ENCODE assay signal across 10 mouse cellular contexts in genomic region chr5:36573354-36573753, GRCm38 (mm10). TPM values are rescaled to one million over a fixed set of nuclear protein-coding genes. Genes with fewer than 3 reads are reported as not detected.
DNase-seq lines count a peak whose midpoint lies in the region; ATAC-seq and TF ChIP-seq lines count a peak whose summit lies in the region.
"Had no signal": no experiment of that assay in that cellular context is flagged by ENCODE, and none has a peak within 500 bp of the region (broad histone marks: within the 10 kb centered on the region; RNA-seq: fewer than 3 reads in every experiment).

No protein-coding gene starts in this region.

- peak overlapping the region; percentile 42; the same call in 1 of the 2 replicates for H3K27ac ChIP-seq in limb, embryonic 12.5 days
- no peak overlapping the region for H3K27ac ChIP-seq in limb, embryonic 10.5 days
- peak overlapping the region; percentile 58; the same call in 1 of the 2 replicates for H3K27ac ChIP-seq in intestine, postnatal 0 days (ENCODE audit: low read depth, low read length)
- H3K27ac ChIP-seq in small intestine, adult 2 months (ENCODE audit: insufficient read depth, low read depth, low read length): peak overlapping the region; percentile 83
- H3K27ac ChIP-seq: hindbrain, embryonic 14.5 days had no signal

- H3K36me3 ChIP-seq in limb, embryonic 12.5 days: peaks cover 13% of the 10 kb centered on the region
- peaks cover 13% of the 10 kb centered on the region for H3K36me3 ChIP-seq in limb, embryonic 10.5 days
- H3K36me3 ChIP-seq in intestine, postnatal 0 days (ENCODE audit: control insufficient read depth, insufficient read depth): peaks cover 24% of the 10 kb centered on the region; the same call in 1 of the 2 replicates
- H3K36me3 ChIP-seq in small intestine, adult 2 months (ENCODE audit: control insufficient read depth, insufficient read depth, low read length): peaks cover 26% of the 10 kb centered on the region

- H3K4me2 ChIP-seq in limb, embryonic 12.5 days: no peak overlapping the region
- H3K4me2 ChIP-seq in intestine, postnatal 0 days (replicated peaks; ENCODE audit: low read depth): 0 out of 2 replicates have a peak overlapping the region, but pooled peaks have one; percentile 7
- H3K4me2 ChIP-seq: hindbrain, embryonic 14.5 days; lung, embryonic 15.5 days had no signal

- no peak for TF ChIP-seq CTCF in intestine, postnatal 0 days (IDR thresholded peaks at IDR 0.05; ENCODE audit: low read depth)
- no peak for TF ChIP-seq CTCF in small intestine, adult 2 months (IDR thresholded peaks at IDR 0.05; ENCODE audit: extremely low read depth, insufficient read length, insufficient replicate concordance, low read depth, low read length)

- H3K27me3 ChIP-seq in limb, embryonic 12.5 days: no peaks in the 10 kb centered on the region
- no peaks in the 10 kb centered on the region for H3K27me3 ChIP-seq in limb, embryonic 10.5 days (ENCODE audit: low read depth, poor library complexity, severe bottlenecking)
- no peaks in the 10 kb centered on the region for H3K27me3 ChIP-seq in intestine, postnatal 0 days (replicated peaks; ENCODE audit: control insufficient read depth, insufficient read depth, low read length)
- no peaks in the 10 kb centered on the region for H3K27me3 ChIP-seq in small intestine, adult 2 months (ENCODE audit: control insufficient read depth, insufficient read depth, low read length)
- H3K27me3 ChIP-seq: lung, embryonic 15.5 days had no signal

- ATAC-seq in limb, embryonic 12.5 days (ENCODE audit: insufficient number of reproducible peaks, insufficient read depth, low FRiP score, low TSS enrichment, low read depth): no peak
- no peak for ATAC-seq in intestine, postnatal 0 days
- ATAC-seq in granulocyte monocyte progenitor cell, adult 5-6 weeks (replicated peaks; ENCODE audit: poor library complexity, severe bottlenecking): no peak

- peaks cover 21% of the 10 kb centered on the region; the same call in 1 of the 2 replicates for H3K4me1 ChIP-seq in limb, embryonic 12.5 days (replicated peaks)
- peaks cover 25% of the 10 kb centered on the region for H3K4me1 ChIP-seq in limb, embryonic 10.5 days
- H3K4me1 ChIP-seq in intestine, postnatal 0 days (replicated peaks; ENCODE audit: control insufficient read depth, insufficient read depth, low read length): peaks cover 6% of the 10 kb centered on the region
- peaks cover 39% of the 10 kb centered on the region; the same call in 1 of the 2 replicates for H3K4me1 ChIP-seq in small intestine, adult 2 months (ENCODE audit: control insufficient read depth, insufficient read depth, insufficient read length, low read length)

- H3K9me3 ChIP-seq in limb, embryonic 12.5 days: no peaks in the 10 kb centered on the region
- no peaks in the 10 kb centered on the region for H3K9me3 ChIP-seq in limb, embryonic 10.5 days (replicated peaks)
- no peaks in the 10 kb centered on the region for H3K9me3 ChIP-seq in intestine, postnatal 0 days (ENCODE audit: control insufficient read depth)
- H3K9me3 ChIP-seq: lung, embryonic 15.5 days had no signal

- no peak overlapping the region for H3K4me3 ChIP-seq in limb, embryonic 12.5 days (replicated peaks)
- no peak overlapping the region for H3K4me3 ChIP-seq in limb, embryonic 10.5 days
- no peak overlapping the region for H3K4me3 ChIP-seq in intestine, postnatal 0 days (ENCODE audit: low read depth, low read length)
- no peak overlapping the region for H3K4me3 ChIP-seq in small intestine, adult 2 months (ENCODE audit: low read depth, low read length)
- H3K4me3 ChIP-seq: lung, embryonic 15.5 days had no signal

- WGBS in limb, embryonic 12.5 days: 63% methylated on average over 3 of the region's 3 CpGs
- WGBS in limb, embryonic 10.5 days: 67% methylated on average over 3 of the region's 3 CpGs
- 56% methylated on average over 3 of the region's 3 CpGs for WGBS in intestine, postnatal 0 days
- WGBS in small intestine, adult 2 months: 54% methylated on average over 3 of the region's 3 CpGs

- no peak for TF ChIP-seq POLR2A in small intestine, adult 2 months (IDR thresholded peaks at IDR 0.05; ENCODE audit: low read depth, low read length)

- no peak overlapping the region for H3K9ac ChIP-seq in limb, embryonic 12.5 days (replicated peaks)
- H3K9ac ChIP-seq in intestine, postnatal 0 days (ENCODE audit: low read depth, low read length): no peak overlapping the region
- H3K9ac ChIP-seq: hindbrain, embryonic 14.5 days; lung, embryonic 15.5 days had no signal

- no peak for DNase-seq in limb, embryonic 10.5 days (ENCODE audit: low spot score)
- DNase-seq in c-Kit-positive CD71-positive TER-119-negative erythroid progenitor cells, embryonic 14.5 days (ENCODE audit: low read depth): peak; percentile 60
- no peak for DNase-seq in thymus, postnatal 25 days
- DNase-seq: cerebellum, adult 9-11 months had no signal

RNA-seq across cellular contexts. Expression of gene Tbc1d14, which starts 19.7 kb away (rescaled TPM):
- polyA plus RNA-seq in limb, embryonic 12.5 days (2016; fragmentation: Nextera tagmentation; extraction: Ambion mirVana): 40.1 and 42.3 TPM in 2 replicates
- 32.0 and 38.2 TPM in 2 replicates for polyA plus RNA-seq in limb, embryonic 10.5 days (2016; fragmentation: Nextera tagmentation; extraction: Ambion mirVana)
- 16.8 and 17.2 TPM in 2 replicates for polyA plus RNA-seq in intestine, postnatal 0 days (2015; fragmentation: Nextera tagmentation; extraction: Ambion mirVana)
- 21.1 and 21.7 TPM in 2 replicates for polyA plus RNA-seq in small intestine, adult 2 months (2012; rRNA removed)
- total RNA-seq in granulocyte monocyte progenitor cell, adult 5-6 weeks (2014; fragmentation: Nextera tagmentation): 17.9 and 22.6 TPM in 2 replicates
- 7.2 and 8.7 TPM in 2 replicates for total RNA-seq in granulocyte monocyte progenitor cell, adult 5-6 weeks (2017)
